Mouse (Mus musculus) liver, adult 2 months (tissue): Measurements from ENCODE around the gene Col15a1.

Experiments used
- CTCF ChIP-seq: fragments of 200-500 bp; IDR thresholded peaks from 2 replicates; pipeline ENCODE4 v1.5.1; 2011; ENCODE audit warnings: low read depth, low read length, control low read depth
- POLR2A ChIP-seq: fragments of 200-500 bp; IDR thresholded peaks from 2 replicates; pipeline ENCODE4 v1.6.1; 2011; ENCODE audit warnings: low read length, control low read depth; ENCODE audit not compliant: insufficient read depth; ENCODE audit errors: extremely low read depth

DNA sequence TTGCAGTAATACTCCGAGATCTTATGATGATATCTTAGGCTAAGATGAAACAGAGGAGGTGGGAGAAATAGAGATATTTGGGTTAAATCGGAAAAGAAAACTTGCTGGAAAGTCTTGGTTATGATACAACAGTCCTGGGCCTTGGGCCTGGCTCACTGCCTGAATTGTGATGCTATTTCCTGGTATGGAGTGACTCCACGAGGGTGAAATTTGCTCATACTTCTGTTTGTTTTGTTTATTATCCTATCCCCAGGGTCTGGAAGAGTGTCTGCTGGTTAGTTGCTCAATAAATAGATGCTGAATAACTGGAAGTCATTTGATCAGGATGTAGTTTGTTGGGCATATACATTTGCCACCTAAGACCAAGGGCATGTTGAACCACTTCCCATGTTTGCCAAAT lies 119.8 kb downstream of the Col15a1 start:
- TF ChIP-seq POLR2A = no peak
- TF ChIP-seq CTCF = no peak
